Mouse (Mus musculus): ENCODE data around the gene Fibin. TPM values are rescaled to one million over a fixed set of nuclear protein-coding genes. Genes with fewer than 3 reads are reported as not detected.

Fibin gene
- not detected for polyA plus RNA-seq (2017; shearing (Covaris generic))

DNA sequence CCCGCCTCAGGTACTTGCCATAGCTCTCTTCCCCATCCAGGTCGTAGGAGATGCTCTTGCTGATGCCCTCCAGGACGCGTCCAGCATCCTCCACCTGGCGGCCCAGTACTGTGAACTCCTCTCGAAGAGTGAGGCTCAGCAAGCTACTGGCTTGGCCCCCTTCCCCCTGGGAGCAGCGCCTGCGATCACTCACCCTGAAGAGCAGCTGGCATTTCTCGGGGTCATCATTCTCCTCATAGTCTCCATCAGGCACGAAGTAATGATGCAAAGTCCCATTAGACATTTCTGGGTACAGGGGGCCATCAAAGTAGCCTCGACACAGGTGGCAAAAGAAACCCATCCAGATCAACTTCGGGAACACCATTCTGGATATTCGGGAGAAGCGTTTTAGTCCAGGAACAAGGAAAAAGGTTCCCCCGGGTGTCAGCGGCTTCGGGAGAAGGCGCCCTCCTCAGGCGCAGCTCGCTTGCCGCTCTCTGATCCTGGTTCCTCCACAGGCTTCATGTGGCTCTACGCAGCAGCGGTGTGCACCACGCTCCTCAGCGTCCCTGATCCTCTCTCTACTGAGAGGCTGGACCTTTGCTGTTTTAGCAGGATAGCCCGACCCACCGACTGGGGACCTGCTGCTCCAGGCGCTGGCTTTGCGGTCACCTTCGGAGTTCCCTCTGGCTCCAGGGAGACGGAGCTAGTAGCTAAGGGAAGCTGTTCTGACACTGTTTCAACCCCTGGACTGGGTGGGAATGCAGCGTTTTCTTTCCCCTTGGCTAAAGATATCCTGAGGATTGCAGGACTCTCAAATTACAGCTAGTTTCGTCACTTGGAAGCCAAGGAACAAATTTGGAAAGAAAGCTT, at the start of gene Fibin:
TSS of gene Fibin (minus strand) at position 752 of the 852 bp plus-strand sequence.

DNA sequence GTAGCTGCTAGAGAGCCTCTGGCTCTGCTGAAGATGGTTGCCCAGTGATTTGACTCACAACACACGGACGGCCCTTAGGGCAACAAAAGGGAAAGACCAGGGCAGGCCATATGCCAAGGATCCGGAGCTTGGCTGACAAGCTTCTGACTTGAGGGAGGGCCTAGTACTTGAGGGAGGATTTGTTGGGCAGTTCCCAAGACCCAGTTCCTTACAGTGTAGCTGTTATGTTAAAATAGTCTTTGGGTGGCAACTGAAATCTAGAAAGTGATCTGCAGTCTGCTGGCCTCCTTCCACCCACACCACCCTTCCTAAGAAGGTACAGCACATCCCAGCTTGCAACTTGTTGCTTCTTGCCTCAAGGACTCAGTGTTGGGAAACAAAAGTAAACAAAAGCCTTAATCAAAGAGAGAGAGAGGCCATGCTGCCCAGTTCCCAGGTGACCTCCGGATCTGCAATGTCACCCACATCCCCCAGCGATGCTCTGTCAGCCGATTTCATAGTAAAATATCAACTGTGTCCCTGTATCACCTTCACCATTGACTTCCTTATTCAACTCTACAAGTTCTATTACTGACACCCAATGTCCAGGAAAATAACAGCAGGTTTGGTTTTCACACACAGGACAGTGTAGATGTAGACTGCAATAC, 48.4 kb downstream of the Fibin start, which contains the start of gene Bbox1:
TSS of gene Bbox1 (minus strand) at position 52 of the 647 bp plus-strand sequence.

Other genes starting within 250 kb of the Fibin start
- not detected for gene Bbox1, start 48.6 kb downstream of the Fibin start, polyA plus RNA-seq (2017; shearing (Covaris generic))
- gene Slc5a12, start 234.1 kb upstream of the Fibin start, polyA plus RNA-seq (2017; shearing (Covaris generic)), result not detected

Measured in naive thymus-derived CD4-positive, alpha-beta T cell, adult 5 months (primary cell).